Comparison of ENCODE assay signal across 8 mouse cellular contexts in the genomic region with DNA sequence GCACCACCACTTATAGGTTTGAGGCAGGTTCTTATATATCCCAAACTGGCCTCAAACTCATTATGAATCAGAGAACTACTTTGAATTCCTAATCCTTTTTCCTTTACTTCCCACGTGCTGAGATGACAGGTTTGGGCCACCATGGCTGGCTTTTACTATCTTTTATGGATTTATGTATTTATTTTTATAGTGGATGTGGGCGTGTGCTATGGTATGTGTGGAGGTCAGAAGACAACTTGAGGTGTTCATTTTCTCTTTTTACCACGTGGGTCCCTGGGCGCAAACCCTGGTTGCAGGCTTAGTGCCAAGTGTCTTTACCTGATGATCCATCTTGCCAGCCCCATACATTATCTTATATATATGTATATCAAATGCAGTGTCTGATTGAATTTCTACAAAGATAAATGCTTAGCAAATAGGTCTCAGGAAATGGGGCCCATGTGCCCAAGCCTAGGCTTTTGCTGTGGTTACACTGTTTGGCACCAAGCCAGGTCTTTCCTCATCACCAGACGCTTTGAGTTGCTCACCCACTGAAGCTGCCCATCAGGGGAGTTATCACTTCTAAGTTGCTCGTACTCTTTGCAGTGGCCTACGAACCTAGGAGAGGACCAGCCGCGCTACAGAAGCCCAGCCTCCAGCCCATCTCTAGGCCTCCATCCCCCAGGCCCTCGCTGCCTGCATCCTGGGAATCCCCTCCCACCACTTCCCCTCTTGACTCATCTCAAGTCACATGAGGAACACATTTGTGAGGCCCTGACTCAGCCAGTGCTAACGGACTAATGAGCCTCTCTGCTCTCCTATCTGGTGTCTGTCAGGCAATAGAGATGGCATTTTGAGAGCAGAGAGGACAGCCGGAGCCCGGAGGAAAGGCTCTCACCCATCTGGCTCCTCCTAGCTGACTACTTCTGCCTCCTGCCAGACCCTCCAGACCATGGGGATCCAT. TPM values are rescaled to one million over a fixed set of nuclear protein-coding genes. Genes with fewer than 3 reads are reported as not detected.
DNase-seq lines count a peak whose midpoint lies in the region; ATAC-seq and TF ChIP-seq lines count a peak whose summit lies in the region.

No protein-coding gene starts in this region.

- no peak overlapping the region for H3K9ac ChIP-seq in lung, embryonic 15.5 days
- H3K9ac ChIP-seq in stomach, embryonic 15.5 days: no peak overlapping the region

- H3K4me1 ChIP-seq in G1E (ENCODE audit: insufficient read depth, low read depth, low read length): peaks cover 39% of the 10 kb centered on the region
- peaks cover 20% of the 10 kb centered on the region for H3K4me1 ChIP-seq in lung, embryonic 15.5 days
- peaks cover 18% of the 10 kb centered on the region; the same call in 1 of the 2 replicates for H3K4me1 ChIP-seq in stomach, embryonic 15.5 days

- peak; percentile 75 for DNase-seq in layer of hippocampus, adult 9-11 months
- no peak for DNase-seq in layer of hippocampus, postnatal 25 days (ENCODE audit: extremely low spot score in 1 of 2, low spot score in 1 of 2)
- peak; percentile 53 for DNase-seq in G1E (ENCODE audit: low spot score)
- peak; percentile 84 for DNase-seq in c-Kit-positive CD71-negative TER-119-negative erythroid progenitor cells, embryonic 14.5 days (ENCODE audit: low read depth)
- peak; percentile 92 for DNase-seq in induced T-regulatory cell, adult 2 months (ENCODE audit: low read depth)

- peak; percentile 77 for ATAC-seq in G1E (ENCODE audit: extremely low read depth, insufficient number of reproducible peaks, low FRiP score, poor library complexity, severe bottlenecking)
- peak; percentile 65; the same call in 1 of the 2 replicates for ATAC-seq in lung, embryonic 15.5 days (ENCODE audit: borderline replicate concordance, extremely low read depth, low FRiP score, low TSS enrichment)
- ATAC-seq in stomach, embryonic 15.5 days (ENCODE audit: insufficient read depth, low FRiP score, low read depth): peak; percentile 25; the same call in 1 of the 2 replicates
- ATAC-seq in frontal cortex, adult (ENCODE audit: low TSS enrichment): no peak; the same call in 1 of the 2 replicates

- H3K27ac ChIP-seq in lung, embryonic 15.5 days: peak overlapping the region; percentile 65
- H3K27ac ChIP-seq in stomach, embryonic 15.5 days: peak overlapping the region; percentile 72

- no peak overlapping the region for H3K4me2 ChIP-seq in lung, embryonic 15.5 days
- no peak overlapping the region for H3K4me2 ChIP-seq in stomach, embryonic 15.5 days

- 34% methylated on average over 13 of the region's 13 CpGs for WGBS in lung, embryonic 15.5 days
- 51% methylated on average over 13 of the region's 13 CpGs for WGBS in stomach, embryonic 15.5 days

- peaks cover 7% of the 10 kb centered on the region; the same call in 1 of the 2 replicates for H3K27me3 ChIP-seq in G1E (ENCODE audit: insufficient read depth, low read length)
- H3K27me3 ChIP-seq in lung, embryonic 15.5 days: no peaks in the 10 kb centered on the region
- H3K27me3 ChIP-seq in stomach, embryonic 15.5 days (replicated peaks): no peaks in the 10 kb centered on the region

- H3K4me3 ChIP-seq in G1E (ENCODE audit: low read depth, low read length): no peak overlapping the region
- H3K4me3 ChIP-seq in lung, embryonic 15.5 days: no peak overlapping the region
- no peak overlapping the region for H3K4me3 ChIP-seq in stomach, embryonic 15.5 days (replicated peaks)

- H3K9me3 ChIP-seq in G1E (replicated peaks): no peaks in the 10 kb centered on the region
- no peaks in the 10 kb centered on the region for H3K9me3 ChIP-seq in lung, embryonic 15.5 days
- H3K9me3 ChIP-seq in stomach, embryonic 15.5 days: no peaks in the 10 kb centered on the region

- H3K36me3 ChIP-seq in G1E (replicated peaks): no peaks in the 10 kb centered on the region
- H3K36me3 ChIP-seq in lung, embryonic 15.5 days: no peaks in the 10 kb centered on the region
- no peaks in the 10 kb centered on the region for H3K36me3 ChIP-seq in stomach, embryonic 15.5 days

- no peak for TF ChIP-seq CTCF in G1E (IDR thresholded peaks at IDR 0.05; ENCODE audit: low read depth, low read length)

RNA-seq across cellular contexts. Expression of gene Ankdd1a, which starts 21.4 kb away (rescaled TPM):
- 1 to 10 TPM; 3.3 to 3.8 TPM for total RNA-seq in layer of hippocampus, postnatal 25 days (2021)
- not detected in 2 replicates for total RNA-seq in G1E (2014; fragmentation: Nextera tagmentation)
- total RNA-seq in G1E (2017): 0.06 and 0.22 TPM in 2 replicates
- polyA plus RNA-seq in G1E (2012): not detected in 2 replicates
- not detected in 2 replicates for polyA plus RNA-seq in lung, embryonic 15.5 days (2015; fragmentation: Nextera tagmentation; extraction: Ambion mirVana)
- 0.14 TPM in 1 of 2 replicates, not detected in the other for polyA plus RNA-seq in stomach, embryonic 15.5 days (2015; fragmentation: Nextera tagmentation; extraction: Ambion mirVana)

RNA-seq across cellular contexts. Expression of gene Plekho2, which starts 38.4 kb away (rescaled TPM):
- total RNA-seq in layer of hippocampus, postnatal 25 days (2021): 10 to 100 TPM; 11.3 to 13.7 TPM
- total RNA-seq in G1E (2014; fragmentation: Nextera tagmentation): 23.0 and 26.9 TPM in 2 replicates
- total RNA-seq in G1E (2017): 31.9 and 35.4 TPM in 2 replicates
- polyA plus RNA-seq in G1E (2012): 11.5 and 16.8 TPM in 2 replicates
- polyA plus RNA-seq in lung, embryonic 15.5 days (2015; fragmentation: Nextera tagmentation; extraction: Ambion mirVana): 21.7 TPM in 2 replicates
- polyA plus RNA-seq in stomach, embryonic 15.5 days (2015; fragmentation: Nextera tagmentation; extraction: Ambion mirVana): 17.0 and 18.1 TPM in 2 replicates

RNA-seq across cellular contexts. Expression of gene Pif1, which starts 45.6 kb away (rescaled TPM):
- total RNA-seq in layer of hippocampus, postnatal 25 days (2021): under 1 TPM; 0.07 to 0.19 TPM
- 13.0 and 28.7 TPM in 2 replicates for total RNA-seq in G1E (2014; fragmentation: Nextera tagmentation)
- 9.1 and 10.9 TPM in 2 replicates for total RNA-seq in G1E (2017)
- 6.9 and 7.1 TPM in 2 replicates for polyA plus RNA-seq in G1E (2012)
- 16.6 and 19.0 TPM in 2 replicates for polyA plus RNA-seq in lung, embryonic 15.5 days (2015; fragmentation: Nextera tagmentation; extraction: Ambion mirVana)
- 11.4 and 12.3 TPM in 2 replicates for polyA plus RNA-seq in stomach, embryonic 15.5 days (2015; fragmentation: Nextera tagmentation; extraction: Ambion mirVana)

Comparison
In these comparisons a context has a peak if more than half of its experiments do, and no peak if none do; other contexts are left out.
1. DNase-seq: peak in layer of hippocampus, adult 9-11 months (single experiment), G1E (single experiment), c-Kit-positive CD71-negative TER-119-negative erythroid progenitor cells, embryonic 14.5 days (single experiment) and induced T-regulatory cell, adult 2 months (single experiment); none in layer of hippocampus, postnatal 25 days (0 of 2).